Mouse (Mus musculus) erythroblast, adult 5-6 weeks (primary cell): ENCODE measurements around the gene Map7d2. TPM values are rescaled to one million over a fixed set of nuclear protein-coding genes. Genes with fewer than 3 reads are reported as not detected.
"Not testable (repeated sequence)": the region's sequence is repeated elsewhere in the genome, so short reads cannot be mapped to it uniquely, and the experiment has no call there.

Experiments used
- ATAC-seq: replicated peaks from 2 replicates; pipeline ENCODE4 v1.8.0; 2016; ENCODE audit warnings: moderate number of reproducible peaks, mild to moderate bottlenecking, moderate TSS enrichment, inconsistent platforms; ENCODE audit not compliant: poor library complexity, low FRiP score, severe bottlenecking
- total RNA-seq, 2 experiments: library from RNA; stranded (forward) in 1 of 2; stranded (reverse) in 1 of 2; fragments of 150-400 nt in 1 of 2; fragments of 200-764, 138-1000 nt in 1 of 2; gene quantifications; 2 replicates each; pipeline versions ENCODE4 v1.2.3 to v1.2.4; 2015 to 2017; ENCODE audit warnings: low replicate concordance in 2 of 2

Map7d2 gene
- not detected in 2 replicates for total RNA-seq (2015; ENCODE audit: low replicate concordance)
- 0.43 TPM in 1 of 2 replicates, not detected in the other for total RNA-seq (2017; ENCODE audit: low replicate concordance)

- no peak for ATAC-seq
Observed at GRCm38 (mm10) chrX:159414130-159414828, at the start of gene Map7d2. Gene Map7d2, plus strand, starts transcription at chrX:159414572.

GRCm38 (mm10) chrX:159371831-159372752 is 42.3 kb upstream of the Map7d2 start, which contains the start of gene Eif1ax:
Gene Eif1ax, plus strand, starts transcription at chrX:159372178.
- peak; percentile 95 for ATAC-seq

GRCm38 (mm10) chrX:159372753-159373144 is 41.6 kb upstream of the Map7d2 start:
- peak; percentile 44 for ATAC-seq

- no peak for ATAC-seq
Observed at GRCm38 (mm10) chrX:159387105-159387504, 27.3 kb upstream of the Map7d2 start.

DNA sequence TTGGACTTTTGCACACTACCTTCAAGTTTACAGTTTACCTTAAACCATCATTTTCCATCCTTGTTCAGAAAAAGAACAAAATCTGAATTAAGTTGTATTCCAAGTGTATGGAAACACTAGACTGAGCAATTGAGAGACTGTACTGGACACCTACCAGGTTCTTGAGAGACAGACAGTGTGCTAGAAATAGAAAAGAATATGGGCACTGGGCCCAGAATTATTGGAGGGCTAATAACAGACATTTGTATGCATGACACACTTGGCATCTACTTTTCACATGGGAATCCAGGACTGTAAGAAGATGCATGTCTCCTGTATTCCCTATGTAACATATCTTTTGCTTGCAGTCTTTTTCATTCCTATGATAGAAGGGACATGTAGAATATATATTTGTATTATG is 25.4 kb upstream of the Map7d2 start:
- no peak for ATAC-seq

DNA sequence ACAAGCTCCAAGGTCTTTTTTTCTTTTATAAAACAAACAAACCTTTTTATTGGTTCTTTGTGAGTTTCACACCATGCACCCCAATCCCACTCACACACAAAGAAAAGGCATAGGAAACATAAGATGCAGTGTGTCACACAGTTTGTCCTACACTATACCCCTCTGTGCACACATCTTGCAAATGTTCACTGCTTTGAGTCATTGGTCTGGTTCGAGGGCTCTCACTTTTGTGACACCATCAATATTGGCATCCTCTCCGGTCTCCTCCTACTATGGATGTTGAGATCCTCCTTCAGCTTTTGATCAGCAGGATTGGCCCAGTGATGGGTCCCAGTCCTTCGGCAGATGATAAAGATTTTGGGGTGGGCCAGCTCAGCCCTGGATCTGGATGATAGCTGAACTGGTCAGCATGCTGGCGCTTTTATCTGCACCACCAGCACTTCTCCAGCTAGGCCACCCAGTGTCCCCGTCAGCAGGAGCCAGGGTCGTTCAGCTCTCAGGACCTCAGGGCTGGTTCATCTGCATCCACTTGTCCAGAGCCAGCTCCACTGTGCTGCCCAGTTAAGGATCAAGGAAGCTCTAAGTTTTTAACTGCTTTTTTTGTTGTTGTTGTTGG is 23.9 kb upstream of the Map7d2 start:
- ATAC-seq, result no peak

DNA sequence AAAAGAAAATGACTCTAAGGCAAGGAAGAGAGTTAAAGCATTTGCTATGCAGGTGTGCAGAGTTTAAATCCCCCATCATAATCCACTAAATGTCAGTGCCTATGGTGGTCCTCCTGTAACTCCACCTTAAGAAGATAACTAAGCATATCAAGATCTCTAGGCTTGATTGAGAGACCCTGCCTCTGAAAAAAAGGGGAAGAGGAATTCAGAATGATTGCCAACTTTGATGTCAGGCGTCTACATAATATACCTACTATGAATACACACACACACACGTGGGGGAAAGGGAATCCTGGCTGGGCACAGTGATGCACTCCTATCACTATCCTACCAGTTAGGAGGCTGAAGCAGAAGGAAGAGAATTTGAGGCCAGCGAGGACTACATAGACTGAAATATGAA is 23.1 kb upstream of the Map7d2 start:
- no peak for ATAC-seq

DNA sequence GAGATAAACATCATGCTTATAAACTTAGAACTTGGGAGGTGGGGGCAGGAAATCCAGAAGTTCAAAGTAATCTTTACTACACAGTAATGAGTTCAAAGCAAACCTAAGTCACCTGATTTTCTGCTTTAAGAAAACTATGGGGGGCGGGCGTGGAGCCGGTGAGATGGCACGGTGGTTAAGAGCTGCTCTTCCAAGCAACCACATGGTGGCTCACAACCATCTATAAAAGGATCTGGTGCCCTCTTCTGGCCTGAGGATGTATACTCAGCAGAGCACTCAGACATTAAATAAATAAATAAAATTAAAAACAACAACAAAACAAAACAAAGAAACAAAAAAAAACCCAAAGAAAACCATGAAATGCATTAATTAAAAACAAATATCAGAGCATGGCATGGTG is 5.1 kb upstream of the Map7d2 start:
- ATAC-seq, result no peak; the same call in 1 of the 2 replicates

DNA sequence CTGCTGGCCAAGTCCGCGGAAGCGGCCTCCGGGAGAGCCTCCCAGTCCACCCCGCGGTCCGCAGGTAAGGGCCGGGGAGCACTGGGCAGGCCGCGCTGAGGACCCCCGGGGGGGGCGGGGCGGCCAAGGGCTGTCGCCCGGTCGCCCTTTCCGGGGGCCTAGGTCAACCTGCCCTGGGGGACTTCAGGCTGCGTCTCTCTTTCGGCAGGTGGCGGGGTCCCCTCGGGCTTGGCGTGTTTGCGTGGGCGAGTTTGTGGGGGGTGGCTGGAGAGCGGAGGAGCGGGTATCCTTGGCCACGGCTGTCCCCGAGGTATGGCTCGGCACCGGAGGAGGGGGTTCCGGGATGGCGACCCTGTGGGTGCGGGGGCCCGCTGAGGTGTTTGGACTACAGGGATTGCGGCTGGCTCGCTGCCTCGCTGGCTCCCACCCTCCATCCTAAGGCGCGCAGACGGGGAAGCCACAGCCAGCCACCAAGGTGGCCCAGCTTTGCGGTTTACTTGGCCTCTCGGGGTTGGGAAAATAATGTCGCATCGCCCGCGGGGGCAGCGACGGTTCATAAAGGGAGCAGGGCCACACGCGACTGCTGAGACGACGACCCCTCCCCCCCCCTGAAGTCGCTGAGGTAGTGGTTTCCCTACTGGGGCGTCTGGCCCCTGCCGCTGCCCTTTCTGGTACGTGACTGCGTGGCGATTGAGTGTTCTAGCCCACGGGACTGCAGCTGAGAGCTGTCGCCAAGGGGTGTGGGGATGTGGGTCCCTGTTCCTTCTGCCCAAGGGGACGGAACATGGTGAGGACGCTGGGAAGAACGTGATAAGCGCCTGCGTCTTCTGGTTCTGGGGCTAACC is 679 bp downstream of the Map7d2 start:
- no peak for ATAC-seq

- not testable (repeated sequence) for ATAC-seq
Observed at GRCm38 (mm10) chrX:159430507-159430906, 16.1 kb downstream of the Map7d2 start.

DNA sequence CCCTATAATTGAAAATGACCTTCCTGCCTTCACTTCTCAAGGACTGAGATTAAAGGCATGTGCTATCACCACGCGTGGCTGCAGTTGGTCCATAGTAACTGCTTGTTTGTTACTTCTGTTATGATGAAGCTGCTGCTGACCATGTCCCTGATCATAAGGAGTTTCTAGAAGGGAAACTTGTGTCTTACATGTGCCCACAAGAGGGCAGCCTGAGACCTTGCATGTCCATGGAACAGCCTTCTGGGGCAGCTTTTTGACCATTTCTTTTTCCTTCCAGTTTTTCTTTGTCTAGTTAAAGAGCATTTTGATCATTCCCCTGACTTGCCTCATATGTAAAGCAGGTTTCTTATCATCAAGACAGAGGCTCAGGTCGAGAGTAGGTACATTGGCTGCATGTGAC is 27.8 kb downstream of the Map7d2 start:
- no peak for ATAC-seq

- ATAC-seq, result no peak
Observed at GRCm38 (mm10) chrX:159447133-159447532, 32.8 kb downstream of the Map7d2 start.

- no peak for ATAC-seq
Observed at GRCm38 (mm10) chrX:159459006-159459654, 44.8 kb downstream of the Map7d2 start.

- ATAC-seq, result no peak; the same call in 1 of the 2 replicates
Observed at GRCm38 (mm10) chrX:159474799-159475198, 60.4 kb downstream of the Map7d2 start.

GRCm38 (mm10) chrX:159478243-159478940 is 64.0 kb downstream of the Map7d2 start:
- not testable (repeated sequence) for ATAC-seq

GRCm38 (mm10) chrX:159484247-159484646 is 69.9 kb downstream of the Map7d2 start:
- no peak for ATAC-seq

DNA sequence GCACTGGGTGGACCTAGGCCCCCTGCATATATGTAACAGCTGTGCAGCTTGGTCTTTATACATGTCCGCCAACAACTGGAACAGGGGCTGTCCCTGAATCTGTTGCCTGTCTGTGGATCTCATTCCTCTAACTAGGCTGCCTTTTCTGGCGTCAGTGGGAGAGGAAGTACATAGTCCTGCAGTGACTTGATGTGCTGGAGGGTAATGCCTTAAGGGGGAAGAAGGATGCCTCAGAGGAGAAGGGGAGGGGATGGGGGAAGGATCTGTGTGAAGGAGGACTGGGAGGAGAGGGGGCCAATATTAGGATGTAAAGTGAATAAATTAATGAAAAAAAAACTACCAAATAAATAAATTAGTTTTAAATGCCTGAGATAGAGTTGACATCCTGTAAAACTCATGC is 88.8 kb downstream of the Map7d2 start:
- ATAC-seq, result no peak

GRCm38 (mm10) chrX:159508331-159509036 is 94.1 kb downstream of the Map7d2 start:
- no peak for ATAC-seq
